Mouse (Mus musculus) neural tube, embryonic 14.5 days (tissue): ENCODE data around the gene Cd63. TPM values are rescaled to one million over a fixed set of nuclear protein-coding genes. Genes with fewer than 3 reads are reported as not detected.

ENCODE experiments used
- ATAC-seq: fragments of 200-750 bp; cut with Nextera tagmentation; 2 replicates; pipeline ENCODE4 v1.8.0; 2017; ENCODE audit warnings: low read depth, mild to moderate bottlenecking, moderate TSS enrichment, moderate library complexity
- H3K27ac ChIP-seq: fragments of 300-500 bp; sonication (generic); 2 replicates; pipeline ENCODE4 v1.5.1; 2014; ENCODE audit warnings: low read depth, mild to moderate bottlenecking, control low read depth, low read length, moderate library complexity, mixed read lengths
- H3K27me3 ChIP-seq: fragments of 300-500 bp; sonication (generic); 2 replicates; pipeline ENCODE4 v1.6.1; 2014; ENCODE audit warnings: low read length; ENCODE audit not compliant: control insufficient read depth, insufficient read depth
- H3K36me3 ChIP-seq: fragments of 300-500 bp; sonication (generic); 2 replicates; pipeline ENCODE4 v1.6.1; 2014; ENCODE audit warnings: low read length, mixed read lengths; ENCODE audit not compliant: control insufficient read depth, insufficient read depth
- H3K4me1 ChIP-seq: fragments of 300-500 bp; sonication (generic); 2 replicates; pipeline ENCODE4 v1.6.1; 2014; ENCODE audit warnings: low read length; ENCODE audit not compliant: control insufficient read depth, insufficient read depth
- H3K4me2 ChIP-seq: fragments of 300-500 bp; sonication (generic); 2 replicates; pipeline ENCODE4 v1.6.1; 2014; ENCODE audit warnings: mild to moderate bottlenecking, low read depth, low read length, control low read depth
- H3K4me3 ChIP-seq: fragments of 300-500 bp; sonication (generic); 2 replicates; pipeline ENCODE4 v1.5.1; 2014; ENCODE audit warnings: low read depth, low read length, control low read depth, mixed read lengths
- H3K9ac ChIP-seq: fragments of 300-500 bp; sonication (generic); replicated peaks from 2 replicates; pipeline ENCODE4 v1.6.1; 2014; ENCODE audit warnings: low read depth, mild to moderate bottlenecking, control low read depth, low read length, mixed read lengths
- H3K9me3 ChIP-seq: fragments of 300-500 bp; sonication (generic); 2 replicates; pipeline ENCODE4 v1.6.1; 2016; ENCODE audit warnings: low read length; ENCODE audit not compliant: control insufficient read depth
- WGBS: fragments of 180-500 bp; shearing (Covaris S2); extraction: QIAGEN DNeasy Blood & Tissue Kit; methylation state at CpG from one replicate; pipeline ENCODE4 v1.1.7; 2014; 5-methylcytosine and 5-hydroxymethylcytosine counted together
- polyA plus RNA-seq: library from polyadenylated mRNA; unstranded; fragments of >200 nt; fragmentation: Nextera tagmentation; extraction: Ambion mirVana; gene quantifications from 2 replicates; pipeline ENCODE4 v1.2.1, GENCODE M21; 2014

Cd63 gene
- polyA plus RNA-seq, 1 experiment from 2014 or later, result 146 TPM

DNA sequence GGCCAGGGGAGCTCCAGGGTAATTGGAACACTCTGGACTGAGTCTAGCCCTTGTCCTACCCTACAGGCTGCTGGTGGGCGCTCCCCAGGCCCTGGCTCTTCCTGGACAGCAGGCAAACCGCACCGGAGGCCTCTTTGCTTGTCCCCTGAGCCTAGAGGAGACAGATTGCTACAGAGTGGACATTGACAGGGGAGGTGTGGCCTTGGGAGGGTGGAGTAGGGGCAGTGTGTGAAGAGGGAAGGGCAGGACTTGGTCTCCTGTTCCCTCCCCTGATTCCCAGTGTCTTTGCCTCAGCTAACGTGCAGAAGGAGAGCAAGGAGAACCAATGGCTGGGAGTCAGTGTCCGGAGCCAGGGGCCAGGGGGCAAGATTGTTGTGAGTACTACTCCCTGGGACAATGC, 38.2 kb downstream of the Cd63 start:
- no peak overlapping the region for H3K27ac ChIP-seq
- no peak overlapping the region for H3K4me3 ChIP-seq
- 64% methylated on average over 5 of the region's 5 CpGs for WGBS
- H3K4me1 ChIP-seq, result no peaks in the 10 kb centered on the region
- no peaks in the 10 kb centered on the region for H3K36me3 ChIP-seq
- no peak for ATAC-seq
- H3K27me3 ChIP-seq, result peaks cover 9% of the 10 kb centered on the region; the same call in 1 of the 2 replicates
- H3K9me3 ChIP-seq, result no peaks in the 10 kb centered on the region
- H3K9ac ChIP-seq, result no peak overlapping the region
- no peak overlapping the region for H3K4me2 ChIP-seq

DNA sequence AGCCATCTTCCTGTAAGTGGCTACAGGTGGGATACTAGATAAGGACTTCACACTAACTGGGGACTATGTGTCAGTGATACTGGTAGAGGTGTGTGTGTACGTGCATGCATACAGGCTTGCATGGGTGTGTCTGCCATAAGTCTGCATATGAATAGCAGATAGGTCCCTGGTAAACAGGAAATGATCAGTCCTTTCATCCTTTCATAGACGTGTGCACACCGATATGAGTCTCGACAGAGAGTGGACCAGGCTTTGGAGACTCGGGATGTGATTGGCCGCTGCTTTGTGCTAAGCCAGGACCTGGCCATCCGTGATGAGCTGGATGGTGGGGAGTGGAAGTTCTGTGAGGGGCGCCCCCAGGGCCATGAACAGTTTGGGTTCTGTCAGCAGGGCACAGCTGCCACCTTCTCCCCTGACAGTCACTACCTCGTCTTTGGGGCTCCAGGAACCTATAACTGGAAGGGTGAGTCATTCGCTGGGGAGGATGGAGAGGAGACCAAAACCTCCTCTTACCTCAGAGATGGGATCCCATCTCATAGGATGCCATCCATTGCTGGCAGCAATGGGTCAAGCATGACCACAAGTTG, 39.8 kb downstream of the Cd63 start:
- 86% methylated on average over 10 of the region's 10 CpGs for WGBS
- no peaks in the 10 kb centered on the region for H3K36me3 ChIP-seq
- H3K4me2 ChIP-seq, result no peak overlapping the region
- ATAC-seq, result no peak
- no peaks in the 10 kb centered on the region for H3K27me3 ChIP-seq
- no peak overlapping the region for H3K27ac ChIP-seq
- H3K9me3 ChIP-seq, result no peaks in the 10 kb centered on the region
- H3K4me3 ChIP-seq, result no peak overlapping the region
- H3K4me1 ChIP-seq, result no peaks in the 10 kb centered on the region
- no peak overlapping the region for H3K9ac ChIP-seq

GRCm38 (mm10) chr10:128945675-128946074, 44.9 kb downstream of the Cd63 start:
- Histone ChIP-seq H3K36me3 (no peaks in the 10 kb centered on the region), H3K9ac (no peak overlapping the region), H3K4me1 (no peaks in the 10 kb centered on the region), H3K27me3 (no peaks in the 10 kb centered on the region), H3K4me2 (no peak overlapping the region), H3K4me3 (no peak overlapping the region), H3K27ac (no peak overlapping the region), H3K9me3 (no peaks in the 10 kb centered on the region)
- no peak for ATAC-seq
- 29% methylated on average over 3 of the region's 3 CpGs for WGBS

- WGBS, result 95% methylated on average over 4 of the region's 4 CpGs
- Histone ChIP-seq H3K4me1 (no peaks in the 10 kb centered on the region), H3K27ac (no peak overlapping the region), H3K4me2 (no peak overlapping the region), H3K9me3 (no peaks in the 10 kb centered on the region), H3K9ac (no peak overlapping the region), H3K27me3 (no peaks in the 10 kb centered on the region), H3K4me3 (no peak overlapping the region), H3K36me3 (no peaks in the 10 kb centered on the region)
- ATAC-seq, result no peak
Measured at GRCm38 (mm10) chr10:128947496-128947895, 46.7 kb downstream of the Cd63 start.

DNA sequence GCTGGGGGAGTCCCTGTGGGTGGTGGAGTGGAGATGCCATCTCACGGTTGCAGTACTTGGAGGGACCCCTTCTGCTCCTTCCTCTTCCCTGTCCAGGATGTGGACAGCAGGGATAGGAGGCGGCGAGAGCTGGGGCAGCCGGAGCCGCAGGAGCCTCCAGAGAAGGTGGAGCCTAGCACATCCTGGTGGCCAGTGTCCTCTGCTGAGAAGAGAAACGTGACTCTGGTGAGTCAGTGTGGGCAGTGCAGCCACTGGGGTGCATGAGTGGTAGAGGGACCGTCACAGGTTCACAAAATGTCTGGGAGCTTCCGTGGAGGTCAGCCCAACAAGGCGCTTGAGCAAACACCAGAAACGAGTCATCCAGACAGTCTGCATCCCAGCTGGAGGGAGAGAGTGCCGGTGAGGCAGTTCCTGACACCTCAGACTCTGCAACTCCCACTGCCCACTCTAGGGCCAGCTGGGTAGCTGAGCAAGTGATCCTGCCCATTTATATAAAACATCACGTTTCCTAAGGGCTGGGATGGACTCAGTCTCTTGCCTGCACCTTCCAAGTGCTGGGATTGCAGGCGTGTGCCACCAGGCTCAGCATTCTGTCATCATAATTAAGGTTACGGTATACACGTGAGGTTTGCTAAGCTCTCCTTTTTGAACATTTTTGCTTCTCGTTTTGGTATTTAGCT, 49.6 kb downstream of the Cd63 start:
- Histone ChIP-seq H3K27me3 (no peaks in the 10 kb centered on the region), H3K4me2 (no peak overlapping the region), H3K4me1 (no peaks in the 10 kb centered on the region), H3K4me3 (no peak overlapping the region), H3K36me3 (no peaks in the 10 kb centered on the region), H3K27ac (no peak overlapping the region), H3K9me3 (no peaks in the 10 kb centered on the region), H3K9ac (no peak overlapping the region)
- 71% methylated on average over 16 of the region's 16 CpGs for WGBS
- no peak for ATAC-seq

DNA sequence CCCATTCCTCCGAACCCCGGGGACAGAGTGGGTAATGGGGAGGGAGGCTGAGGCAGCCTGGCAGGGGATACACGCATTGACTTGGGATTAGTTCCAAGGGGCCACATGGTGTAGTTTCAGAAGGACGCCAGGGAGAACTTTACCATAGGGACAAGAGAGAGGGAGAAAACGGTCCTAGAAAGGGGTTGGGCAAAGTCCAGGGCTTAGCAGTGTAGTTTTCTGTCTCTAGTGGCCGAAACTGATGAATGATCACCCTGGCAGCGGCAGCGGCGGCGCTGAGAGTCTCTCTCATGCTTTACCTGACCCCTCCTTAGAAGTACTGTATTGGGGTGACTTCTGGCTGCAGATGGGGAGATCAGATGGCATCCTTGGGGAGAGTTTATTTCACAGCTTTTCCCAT, 57.6 kb downstream of the Cd63 start:
- WGBS, result 83% methylated on average over 10 of the region's 10 CpGs
- no peaks in the 10 kb centered on the region for H3K27me3 ChIP-seq
- H3K27ac ChIP-seq, result no peak overlapping the region
- no peak overlapping the region for H3K4me2 ChIP-seq
- H3K4me3 ChIP-seq, result no peak overlapping the region
- ATAC-seq, result no peak
- H3K9ac ChIP-seq, result no peak overlapping the region
- H3K4me1 ChIP-seq, result no peaks in the 10 kb centered on the region
- H3K36me3 ChIP-seq, result no peaks in the 10 kb centered on the region
- H3K9me3 ChIP-seq, result no peaks in the 10 kb centered on the region

GRCm38 (mm10) chr10:128960142-128960541, 59.4 kb downstream of the Cd63 start:
- no peak overlapping the region for H3K9ac ChIP-seq
- no peaks in the 10 kb centered on the region for H3K27me3 ChIP-seq
- H3K36me3 ChIP-seq, result no peaks in the 10 kb centered on the region
- H3K4me1 ChIP-seq, result no peaks in the 10 kb centered on the region
- 83% methylated on average over 4 of the region's 4 CpGs for WGBS
- no peak for ATAC-seq
- no peak overlapping the region for H3K4me3 ChIP-seq
- H3K9me3 ChIP-seq, result no peaks in the 10 kb centered on the region
- no peak overlapping the region for H3K4me2 ChIP-seq
- H3K27ac ChIP-seq, result no peak overlapping the region

- Histone ChIP-seq H3K27me3 (no peaks in the 10 kb centered on the region), H3K4me2 (no peak within 1 kb of the TSS), H3K27ac (no peak within 1 kb of the TSS), H3K4me1 (no peaks in the 10 kb centered on the region), H3K9me3 (no peaks in the 10 kb centered on the region), H3K9ac (no peak within 1 kb of the TSS), H3K4me3 (no peak within 1 kb of the TSS), H3K36me3 (no peaks in the 10 kb centered on the region)
- no peak for ATAC-seq
- 86% methylated on average over 12 of the region's 12 CpGs for WGBS
Measured at GRCm38 (mm10) chr10:128960590-128961584, 60.1 kb downstream of the Cd63 start, which contains the start of gene Mettl7b. Gene Mettl7b, minus strand, starts transcription at chr10:128960988.
